Mouse (Mus musculus) layer of hippocampus, adult 2 months (tissue): ENCODE measurements at regions not wholly inside any gene's neighbourhood (a gene's known extent, or its start where the extent isn't known, plus 50 kb on each side); places are given as distances from the start of the nearest gene placed in this dataset.
A peak's percentile ranks its signal among the peaks of the same experiment; 100 is the strongest.

Source experiments
- DNase-seq, 2 experiments: peaks; one replicate each; pipeline ENCODE4 v3.0.0; 2022; ENCODE audit warnings: low spot score in 2 of 2
- H3K27ac ChIP-seq: fragments of 200-600 bp; 2 replicates; pipeline ENCODE4 v1.8.1; 2022
- H3K4me3 ChIP-seq: fragments of 200-600 bp; 2 replicates; pipeline ENCODE4 v1.8.1; 2022; ENCODE audit warnings: mild to moderate bottlenecking
- CTCF ChIP-seq: fragments of 200-600 bp; conservative IDR thresholded peaks from 2 replicates; pipeline ENCODE4 v1.8.1; 2022; ENCODE audit warnings: antibody characterized with exemption, mild to moderate bottlenecking, moderate library complexity

- no peak for TF ChIP-seq CTCF
- DNase-seq, result no peak
- Histone ChIP-seq H3K27ac (no peak overlapping the region), H3K4me3 (no peak overlapping the region)
These were observed 553.8 kb upstream of the Gm19410 start for GRCm38 (mm10) chr8:35211506-35212452.

DNA sequence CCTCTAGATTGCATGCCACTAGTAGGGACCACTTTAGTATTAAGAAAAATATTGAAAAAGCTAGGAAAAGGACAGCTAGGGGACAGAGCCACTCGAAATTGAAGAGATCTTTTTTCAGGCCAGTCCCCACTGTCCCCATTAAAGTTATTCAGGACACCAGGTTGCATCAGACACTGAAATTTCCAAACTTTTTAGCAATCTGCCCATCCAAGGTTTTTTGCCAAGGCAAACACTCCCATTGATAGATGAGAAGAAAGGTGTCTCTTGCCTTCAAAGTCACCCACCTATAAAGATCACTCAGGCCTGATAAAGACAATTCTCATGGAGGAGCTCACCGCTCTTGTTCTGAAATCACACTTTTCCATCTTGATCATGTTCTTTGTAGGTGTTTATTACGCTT is 552.1 kb upstream of the Gm19410 start:
- no peak for TF ChIP-seq CTCF
- Histone ChIP-seq H3K4me3 (no peak overlapping the region), H3K27ac (no peak overlapping the region)
- no peak for DNase-seq

DNA sequence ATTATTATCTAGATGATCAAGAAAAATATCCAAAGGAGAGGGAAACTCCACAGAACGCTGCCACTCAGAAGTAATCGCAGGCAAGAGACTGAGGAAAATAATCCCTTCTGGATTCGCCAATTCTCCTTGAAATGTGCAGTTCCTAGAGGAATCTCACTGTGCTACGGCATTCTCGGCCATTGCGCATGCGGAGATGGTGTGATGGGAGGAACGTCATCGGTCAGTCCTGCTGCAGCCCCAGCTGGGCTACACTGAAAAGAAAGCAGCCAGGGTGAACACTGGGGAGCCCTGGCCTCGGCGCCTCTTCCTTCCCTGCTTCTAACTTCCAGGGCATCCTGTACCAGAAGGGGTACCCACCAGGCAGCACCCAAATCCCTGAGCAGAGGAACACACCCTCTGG is 548.0 kb upstream of the Gm19410 start:
- no peak overlapping the region for H3K27ac ChIP-seq
- TF ChIP-seq CTCF, result no peak
- no peak overlapping the region for H3K4me3 ChIP-seq
- no peak for DNase-seq

- Histone ChIP-seq H3K27ac (no peak overlapping the region), H3K4me3 (no peak overlapping the region)
- no peak for DNase-seq
- no peak for TF ChIP-seq CTCF
These were observed 547.3 kb upstream of the Gm19410 start for GRCm38 (mm10) chr8:35218327-35218726.

GRCm38 (mm10) chr8:35224053-35224924 is 541.3 kb upstream of the Gm19410 start:
- DNase-seq, result no peak
- Histone ChIP-seq H3K4me3 (no peak overlapping the region), H3K27ac (no peak overlapping the region)
- TF ChIP-seq CTCF, result no peak

GRCm38 (mm10) chr8:35224925-35225244 is 540.7 kb upstream of the Gm19410 start:
- TF ChIP-seq CTCF, result no peak
- DNase-seq, result no peak
- H3K27ac ChIP-seq, result no peak overlapping the region
- H3K4me3 ChIP-seq, result no peak overlapping the region

- no peak for TF ChIP-seq CTCF
- Histone ChIP-seq H3K4me3 (no peak overlapping the region), H3K27ac (no peak overlapping the region)
- DNase-seq, result no peak
These were observed 538.5 kb upstream of the Gm19410 start for GRCm38 (mm10) chr8:35227079-35227478.

GRCm38 (mm10) chr8:35228449-35228848 is 537.1 kb upstream of the Gm19410 start:
- Histone ChIP-seq H3K4me3 (no peak overlapping the region), H3K27ac (no peak overlapping the region)
- peak; percentile 68 for TF ChIP-seq CTCF
- DNase-seq, result no peak

- Histone ChIP-seq H3K27ac (peak overlapping the region; percentile 87), H3K4me3 (no peak overlapping the region)
- DNase-seq, result no peak
- TF ChIP-seq CTCF, result no peak
These were observed 531.9 kb upstream of the Gm19410 start for GRCm38 (mm10) chr8:35233520-35234186.

- H3K27ac ChIP-seq, result peak overlapping the region; percentile 87
- TF ChIP-seq CTCF, result no peak
- no peak overlapping the region for H3K4me3 ChIP-seq
- DNase-seq, result peak; percentile 25 to 41
These were observed 531.2 kb upstream of the Gm19410 start for GRCm38 (mm10) chr8:35234436-35234835.

DNA sequence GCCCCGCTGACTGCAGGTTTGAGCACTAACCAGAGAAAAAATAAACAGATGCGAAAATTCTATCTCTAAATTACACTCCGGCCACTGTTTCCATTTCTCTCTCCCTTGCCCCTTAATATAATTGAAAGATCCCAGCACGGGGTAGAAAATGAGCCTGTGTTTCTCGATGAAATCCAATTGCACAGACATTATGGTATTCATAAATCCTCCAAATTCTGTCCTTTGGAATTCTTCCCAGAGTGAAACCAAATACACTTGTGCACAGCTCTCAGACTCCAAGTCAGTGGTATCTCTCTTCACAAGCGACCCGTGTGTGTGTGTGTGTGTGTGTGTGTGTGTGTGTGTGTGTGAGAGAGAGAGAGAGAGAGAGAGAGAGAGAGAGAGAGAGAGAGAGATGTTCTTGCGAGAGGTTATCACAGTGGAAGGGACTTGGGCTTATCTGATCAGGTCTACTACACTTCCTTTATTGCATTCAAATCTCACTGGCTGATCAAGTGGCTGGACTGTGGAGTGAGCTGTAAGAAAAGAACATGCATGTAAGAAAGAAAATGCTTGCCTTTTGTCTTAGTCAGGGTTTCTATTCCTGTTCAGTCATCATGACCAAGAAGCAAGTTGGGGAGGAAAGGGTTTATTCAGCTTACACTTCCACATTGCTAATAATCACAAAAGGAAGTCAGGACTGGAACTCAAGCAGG is 529.6 kb upstream of the Gm19410 start:
- no peak for DNase-seq
- TF ChIP-seq CTCF, result no peak
- Histone ChIP-seq H3K4me3 (no peak overlapping the region), H3K27ac (0 out of 2 replicates have a peak overlapping the region, but pooled peaks have one; percentile 25)

- no peak for TF ChIP-seq CTCF
- Histone ChIP-seq H3K4me3 (no peak overlapping the region), H3K27ac (peak overlapping the region; percentile 55; the same call in 1 of the 2 replicates)
- peak; percentile 36 to 41 for DNase-seq
These were observed 528.3 kb upstream of the Gm19410 start for GRCm38 (mm10) chr8:35237279-35237678.
